Mouse (Mus musculus) A20 (cell line): ENCODE data around the gene Pvr.
"Not testable (repeated sequence)": the region's sequence is repeated elsewhere in the genome, so short reads cannot be mapped to it uniquely, and the experiment has no call there.

Source experiments
- DNase-seq: peaks from one replicate; pipeline ENCODE4 v3.0.0-alpha.2; 2011; ENCODE audit warnings: low read depth, low spot score

The Pvr gene

GRCm38 (mm10) chr7:19935171-19935751 lies 14.3 kb upstream of the Pvr start:
- no peak for DNase-seq

DNA sequence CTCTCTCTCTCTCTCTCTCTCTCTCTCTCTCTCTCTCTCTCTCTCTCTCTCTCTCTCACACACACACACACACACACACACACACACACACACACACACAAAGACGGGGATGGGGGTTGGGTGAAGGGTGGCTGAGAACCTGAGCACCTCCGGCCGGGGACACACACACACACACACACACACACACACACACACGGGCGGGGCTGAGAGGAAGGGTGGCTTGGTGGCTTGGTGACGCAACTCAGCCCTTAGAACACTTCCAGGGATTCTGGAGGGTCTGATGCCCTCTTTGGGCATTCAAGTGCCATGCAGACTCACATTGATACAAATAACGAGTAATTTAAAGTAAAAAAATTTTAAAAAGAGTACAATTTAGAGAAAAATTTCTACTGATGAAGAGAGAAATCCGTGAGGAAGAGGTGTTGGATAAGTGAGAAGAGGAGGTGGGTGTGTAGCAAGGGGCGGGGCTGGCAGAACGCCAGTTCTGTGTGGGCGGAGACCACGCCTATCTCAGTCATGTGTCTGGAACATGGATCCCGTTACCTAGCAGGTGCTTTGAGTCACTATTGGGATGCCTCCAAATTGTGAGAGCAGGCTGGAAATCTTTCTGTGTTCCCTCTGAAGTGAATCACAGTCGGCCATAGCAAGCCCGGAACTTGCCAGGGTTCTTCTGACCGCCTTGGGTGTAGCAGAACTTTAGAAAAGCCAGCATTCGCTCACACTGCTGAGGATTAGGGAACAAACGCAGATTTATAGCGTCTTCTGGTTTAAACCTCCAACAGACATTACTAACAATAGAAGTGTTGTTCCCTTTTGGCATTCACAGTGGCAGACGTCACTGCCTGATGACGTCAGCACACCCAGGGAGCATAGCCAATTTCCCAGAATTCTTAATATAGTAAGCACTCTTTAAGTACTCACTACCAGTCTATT lies 12.2 kb upstream of the Pvr start:
- DNase-seq, result peak; percentile 12

GRCm38 (mm10) chr7:19932133-19932876 lies 11.3 kb upstream of the Pvr start:
- no peak for DNase-seq

GRCm38 (mm10) chr7:19930481-19930880 lies 9.5 kb upstream of the Pvr start:
- DNase-seq, result not testable (repeated sequence)

GRCm38 (mm10) chr7:19928486-19928885 lies 7.5 kb upstream of the Pvr start:
- no peak for DNase-seq

GRCm38 (mm10) chr7:19926849-19927480 lies 6.0 kb upstream of the Pvr start:
- DNase-seq, result no peak

DNA sequence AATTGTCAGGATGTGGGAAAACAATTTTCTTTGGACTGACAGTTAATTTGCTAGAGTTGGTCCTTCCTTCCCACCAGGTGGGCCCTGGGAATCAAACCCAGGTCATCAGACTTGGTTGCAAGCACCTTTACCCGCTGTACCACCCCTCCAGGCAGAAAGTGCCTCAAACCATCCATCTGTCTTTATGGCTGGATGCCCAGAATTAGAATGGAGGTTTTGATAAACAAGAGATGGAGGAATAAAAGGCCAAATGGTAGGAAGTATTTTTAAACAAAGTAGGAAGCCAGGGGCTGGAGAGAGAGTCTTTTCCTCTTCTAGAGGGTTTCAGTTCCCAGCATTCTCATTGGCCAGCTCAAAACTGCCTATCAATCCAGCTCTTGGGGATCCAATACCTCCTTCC lies 4.4 kb upstream of the Pvr start:
- no peak for DNase-seq

- peak; percentile 25 for DNase-seq
Observed at GRCm38 (mm10) chr7:19923797-19924196, 2.8 kb upstream of the Pvr start.

DNA sequence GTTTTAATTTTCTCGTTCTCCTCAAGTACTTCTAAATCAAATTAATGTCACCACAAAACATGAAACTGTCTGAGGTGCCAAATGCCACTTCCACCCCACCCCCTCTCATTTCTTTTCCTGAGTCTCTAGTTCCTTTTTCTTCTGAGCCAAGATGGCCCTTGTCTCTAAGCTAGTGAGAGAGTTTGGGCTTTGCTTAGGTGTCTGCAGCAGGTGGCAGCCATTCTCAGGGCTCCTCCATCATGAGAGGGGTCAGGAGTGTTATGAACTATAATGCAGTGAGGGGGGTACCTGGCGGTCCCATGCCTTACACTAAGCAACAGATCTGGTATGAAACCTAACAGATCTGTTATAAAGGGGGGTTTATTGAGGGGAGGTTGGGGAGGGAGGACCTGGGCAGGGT lies 2.4 kb upstream of the Pvr start:
- peak; percentile 30 for DNase-seq

DNA sequence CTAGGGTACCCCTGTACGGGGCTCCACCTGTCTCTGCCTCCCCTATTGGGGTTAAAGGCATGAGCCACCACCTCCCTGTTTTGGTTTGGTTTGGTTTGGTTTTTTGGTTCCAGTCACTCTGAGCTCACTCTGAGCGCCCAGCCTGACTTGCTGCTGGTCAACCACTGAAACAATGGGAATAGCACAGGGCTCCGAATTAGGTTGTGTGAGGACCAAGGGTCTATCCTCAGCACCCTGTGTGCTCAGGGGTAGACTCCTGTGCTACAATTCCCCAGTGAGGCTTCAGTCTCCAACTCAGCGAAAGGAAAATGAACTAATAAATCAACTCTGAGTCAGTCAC lies 824 bp downstream of the Pvr start:
- DNase-seq, result no peak

GRCm38 (mm10) chr7:19914558-19914957 lies 6.4 kb downstream of the Pvr start:
- no peak for DNase-seq

DNA sequence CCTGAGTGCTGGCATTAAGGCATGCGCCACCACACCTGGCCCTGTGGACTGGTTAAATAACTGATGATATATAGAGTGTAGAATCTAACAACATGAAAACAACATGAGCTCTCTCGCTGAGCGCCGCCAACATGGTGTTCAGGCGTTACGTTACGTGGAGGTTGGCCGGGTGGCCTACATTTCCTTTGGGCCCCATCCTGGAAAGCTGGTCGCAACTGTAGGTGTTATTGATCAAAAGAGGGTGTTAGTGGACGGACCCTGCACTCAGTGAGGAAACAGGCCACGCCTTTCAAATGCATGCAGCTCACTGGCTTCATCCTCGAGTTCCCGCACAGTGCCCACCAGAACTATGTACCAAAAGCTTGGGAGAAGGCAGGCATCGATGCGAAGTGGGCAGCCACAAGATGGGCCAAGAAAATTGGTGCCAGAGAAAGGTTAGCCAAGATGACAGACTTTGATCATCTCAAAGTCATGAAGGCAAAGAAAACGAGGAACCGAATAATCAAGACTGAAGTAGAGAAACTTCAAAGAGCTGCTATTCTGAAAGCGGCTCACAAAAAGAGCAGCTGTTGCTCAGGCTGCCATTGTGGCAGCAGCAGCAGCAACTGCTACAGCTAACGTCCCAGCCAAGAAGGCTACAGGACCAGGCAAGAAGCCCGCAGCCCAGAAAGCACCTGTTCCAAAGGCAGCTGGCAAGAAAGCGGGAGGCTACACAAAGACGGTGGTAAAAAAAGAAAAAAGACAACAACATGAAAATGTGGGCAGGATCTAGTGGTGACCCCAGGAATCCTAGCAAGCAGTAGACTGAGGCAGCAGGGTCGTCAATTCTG lies 9.1 kb downstream of the Pvr start:
- no peak for DNase-seq

DNA sequence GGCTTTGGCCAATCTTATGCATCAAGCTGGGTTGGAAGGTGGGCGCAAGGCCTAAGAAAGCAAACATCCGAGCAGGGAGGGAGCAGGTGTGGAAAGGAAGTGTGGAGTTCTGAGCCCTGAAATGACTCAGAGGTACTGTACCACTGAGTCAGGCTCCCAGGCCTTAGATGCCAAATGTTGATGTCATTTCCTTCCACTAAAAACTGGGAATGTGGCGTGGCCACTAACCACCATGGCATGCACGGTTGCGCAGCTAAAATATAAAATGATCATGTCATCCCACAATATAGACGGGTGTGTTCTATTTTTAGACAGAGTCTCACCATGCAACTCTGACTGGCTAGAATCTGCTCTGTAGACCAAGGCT lies 9.7 kb downstream of the Pvr start:
- DNase-seq, result no peak

DNA sequence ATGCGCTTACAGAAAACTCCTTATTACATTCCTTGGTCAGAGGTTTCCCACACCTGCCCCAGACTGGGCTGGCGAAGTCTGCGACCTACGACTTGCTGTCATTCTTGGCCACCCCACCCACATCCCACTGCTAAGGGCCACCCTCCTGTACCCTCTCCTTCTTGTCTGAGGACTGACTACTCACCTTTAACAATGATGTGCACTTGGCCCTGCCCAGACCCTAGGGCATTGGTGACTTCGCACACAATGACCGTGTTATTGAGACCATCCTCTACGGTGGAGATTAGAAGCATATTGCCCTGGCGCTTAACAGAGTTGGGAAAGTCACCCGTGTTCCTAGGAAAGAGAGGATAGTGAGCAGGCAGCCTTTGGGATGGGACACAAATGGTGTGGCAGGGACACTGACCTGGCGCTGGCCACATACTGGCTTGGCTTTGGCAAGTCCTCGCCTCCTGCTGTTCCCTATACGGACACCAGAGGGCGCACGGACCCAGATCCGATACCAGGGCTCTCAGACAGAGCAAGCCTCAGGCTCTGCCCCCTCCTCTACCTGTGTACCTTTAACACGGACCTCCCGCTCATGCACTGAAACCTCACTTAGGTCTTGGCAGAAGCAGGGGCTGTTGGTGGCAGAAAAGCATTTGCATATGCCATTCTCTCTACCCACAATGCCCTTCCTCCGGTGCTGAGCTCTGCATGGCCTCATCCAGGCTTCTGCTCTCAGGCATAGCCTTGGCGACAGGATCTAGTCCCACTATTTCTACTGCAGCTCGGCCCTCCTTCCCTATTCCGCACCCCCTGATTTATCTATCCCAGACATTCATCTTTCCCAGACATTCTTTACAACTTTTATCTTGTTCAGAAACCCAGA lies 10.3 kb downstream of the Pvr start:
- DNase-seq, result peak; percentile 73

DNA sequence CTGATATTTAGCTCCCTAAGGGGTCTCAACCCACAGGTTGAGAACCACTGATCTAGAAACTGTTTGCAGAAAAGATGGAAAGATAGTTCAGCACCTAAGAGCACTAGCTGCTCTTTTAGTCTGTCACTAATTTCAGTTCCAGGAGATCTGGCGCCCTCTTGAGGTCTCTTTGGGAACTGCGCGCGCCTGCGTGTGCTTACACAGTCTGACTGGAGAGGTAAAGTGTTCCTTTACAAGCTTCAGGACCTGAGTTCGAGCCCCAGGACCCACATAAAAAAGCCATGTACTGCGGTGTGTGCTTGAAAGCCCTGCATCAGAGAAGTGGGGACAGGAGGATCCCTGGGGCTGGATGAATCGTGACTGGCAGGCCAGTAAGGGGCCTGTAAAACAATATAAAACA lies 31.1 kb downstream of the Pvr start:
- DNase-seq, result peak; percentile 80

DNA sequence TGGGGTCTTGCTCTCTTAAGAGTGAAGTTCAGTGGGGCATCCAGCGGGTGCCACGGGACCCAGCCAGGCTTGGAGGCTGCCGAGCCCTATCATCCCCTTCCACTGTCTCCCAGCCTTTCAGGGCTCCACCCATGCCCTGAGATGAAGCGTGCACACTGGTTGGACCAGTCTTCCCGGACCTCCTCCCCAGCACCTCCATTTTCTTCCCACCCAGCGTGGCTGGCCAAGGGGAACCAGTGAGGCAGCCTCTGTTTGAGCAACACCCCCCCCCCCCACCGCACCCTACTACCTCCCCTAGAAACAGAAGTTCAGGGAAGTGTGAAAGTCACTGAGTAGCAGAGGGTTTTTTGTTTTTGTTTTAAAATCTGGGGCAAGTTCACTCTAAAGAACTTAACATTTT lies 33.1 kb downstream of the Pvr start, which contains the start of gene Ceacam19:
TSS of gene Ceacam19 (minus strand) at position 117 of the 400 bp plus-strand sequence.
- no peak for DNase-seq

DNA sequence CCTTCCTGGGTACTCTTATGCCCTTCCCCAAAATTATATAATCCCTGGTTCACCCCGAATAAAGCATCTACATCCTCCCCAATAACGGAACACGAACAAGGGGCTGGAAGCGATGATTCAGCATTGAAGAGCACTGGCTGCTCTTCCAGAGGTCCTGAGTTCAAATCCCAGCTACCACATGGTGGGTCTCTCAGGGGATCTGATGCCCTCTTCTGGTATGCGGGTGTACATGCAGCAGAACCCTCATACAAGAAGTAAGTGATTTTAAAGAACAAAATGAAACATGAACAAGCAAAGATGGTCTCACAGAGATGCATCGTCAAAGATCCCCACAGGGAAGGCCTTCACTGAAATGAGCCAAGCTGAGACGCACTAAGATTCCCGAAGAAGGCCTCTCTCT lies 40.2 kb downstream of the Pvr start:
- peak; percentile 27 for DNase-seq

- peak; percentile 82 for DNase-seq
Observed at GRCm38 (mm10) chr7:19876781-19877425, 44.1 kb downstream of the Pvr start.

DNA sequence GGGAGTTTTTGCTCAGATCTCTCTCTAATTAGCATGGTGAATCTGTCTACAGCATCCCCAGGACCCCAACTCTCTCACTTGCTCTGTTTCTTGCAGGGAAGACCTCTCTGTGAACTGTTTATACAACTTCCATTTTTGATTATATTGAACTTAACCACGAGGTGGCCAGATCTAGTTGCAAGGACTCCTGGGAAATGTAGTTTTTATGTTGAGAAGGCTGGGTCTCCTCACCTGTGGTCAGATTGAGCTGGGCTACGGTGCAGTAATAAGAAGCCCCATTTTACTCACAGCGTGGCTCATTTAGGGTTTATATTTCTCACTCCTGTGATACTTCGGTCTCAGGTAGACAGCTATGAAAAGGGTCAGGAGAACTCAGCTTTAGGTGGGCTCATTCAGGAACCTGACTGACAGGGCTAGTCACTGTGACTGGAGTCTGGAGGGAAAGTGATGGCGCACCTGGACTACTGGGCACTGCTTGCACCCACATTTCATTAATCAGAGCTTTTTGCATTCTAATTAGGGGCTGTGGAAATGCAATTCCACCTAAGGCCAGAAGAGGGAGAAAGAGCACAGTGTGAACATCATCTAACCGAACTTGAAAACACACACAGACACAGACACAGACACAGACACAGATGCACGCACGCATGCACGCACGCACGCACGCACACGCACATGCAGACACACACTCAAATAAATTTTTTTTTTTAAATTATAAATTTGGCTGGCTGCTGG lies 44.8 kb downstream of the Pvr start:
- DNase-seq, result peak; percentile 86
